Mouse (Mus musculus): ENCODE results near the gene Robo1. TPM values are rescaled to one million over a fixed set of nuclear protein-coding genes. Genes with fewer than 3 reads are reported as not detected.

Gene Robo1
- polyA plus RNA-seq, 1 experiment from 2014 or later = 58.1 TPM

DNA sequence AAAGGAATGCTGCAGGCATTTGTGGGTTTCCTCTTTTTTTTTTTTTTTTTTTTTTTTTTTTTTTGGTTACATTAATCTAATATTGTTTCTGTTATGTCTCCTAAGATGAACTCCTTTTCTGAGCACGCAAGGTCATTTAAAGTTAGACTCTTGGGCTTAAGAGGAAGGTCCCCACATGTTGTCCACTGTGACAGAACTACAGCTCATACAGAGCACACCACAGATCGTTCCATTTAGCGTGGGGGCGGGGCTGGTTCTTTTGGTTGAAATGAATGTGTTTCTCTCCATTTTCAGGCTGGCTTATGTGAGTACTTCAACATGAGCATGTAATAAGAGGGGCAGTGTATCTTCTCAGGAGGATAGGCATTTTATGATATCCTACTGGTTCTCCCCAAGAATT, 622.8 kb downstream of the Robo1 start:
- no peak overlapping the region for H3K9ac ChIP-seq (replicated peaks; ENCODE audit: low read depth, low read length)
- ATAC-seq = no peak
- H3K27me3 ChIP-seq (replicated peaks; ENCODE audit: control insufficient read depth, insufficient read depth, low read length) = no peaks in the 10 kb centered on the region
- no peak overlapping the region for H3K4me3 ChIP-seq (replicated peaks; ENCODE audit: low read length)
- 74% methylated on average over 4 of the region's 4 CpGs for WGBS
- no peak overlapping the region for H3K4me2 ChIP-seq (ENCODE audit: low read length)
- H3K36me3 ChIP-seq (ENCODE audit: control insufficient read depth, insufficient read depth) = no peaks in the 10 kb centered on the region
- H3K27ac ChIP-seq (ENCODE audit: low read length) = no peak overlapping the region
- H3K4me1 ChIP-seq (replicated peaks; ENCODE audit: control insufficient read depth, insufficient read depth, low read length) = peaks cover 16% of the 10 kb centered on the region
- H3K9me3 ChIP-seq (ENCODE audit: control insufficient read depth, low read length) = no peaks in the 10 kb centered on the region

DNA sequence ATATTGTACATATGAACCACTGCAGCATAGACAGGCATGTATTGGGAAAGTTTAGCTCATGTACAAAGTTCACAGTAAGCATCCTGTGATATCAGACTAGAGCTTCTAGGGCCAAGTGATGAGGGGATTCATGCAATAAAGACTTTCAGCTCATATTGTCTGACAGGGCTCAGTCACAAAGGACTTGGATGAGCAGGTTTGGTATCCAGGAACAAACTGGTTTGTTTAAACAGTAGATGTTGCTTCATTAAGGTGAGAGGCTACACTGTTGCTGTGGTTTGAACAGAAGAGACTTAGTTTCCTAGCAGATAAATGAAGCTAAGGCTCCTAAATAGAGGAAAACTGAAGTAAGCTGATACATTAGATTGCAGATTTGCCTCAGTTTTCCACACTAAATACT, 626.8 kb downstream of the Robo1 start:
- ATAC-seq = no peak
- Histone ChIP-seq H3K9ac (replicated peaks; ENCODE audit: low read depth, low read length) (no peak overlapping the region), H3K27ac (ENCODE audit: low read length) (no peak overlapping the region), H3K4me3 (replicated peaks; ENCODE audit: low read length) (no peak overlapping the region), H3K9me3 (ENCODE audit: control insufficient read depth, low read length) (no peaks in the 10 kb centered on the region), H3K4me2 (ENCODE audit: low read length) (no peak overlapping the region), H3K36me3 (ENCODE audit: control insufficient read depth, insufficient read depth) (no peaks in the 10 kb centered on the region), H3K4me1 (replicated peaks; ENCODE audit: control insufficient read depth, insufficient read depth, low read length) (peaks cover 6% of the 10 kb centered on the region), H3K27me3 (replicated peaks; ENCODE audit: control insufficient read depth, insufficient read depth, low read length) (no peaks in the 10 kb centered on the region)

DNA sequence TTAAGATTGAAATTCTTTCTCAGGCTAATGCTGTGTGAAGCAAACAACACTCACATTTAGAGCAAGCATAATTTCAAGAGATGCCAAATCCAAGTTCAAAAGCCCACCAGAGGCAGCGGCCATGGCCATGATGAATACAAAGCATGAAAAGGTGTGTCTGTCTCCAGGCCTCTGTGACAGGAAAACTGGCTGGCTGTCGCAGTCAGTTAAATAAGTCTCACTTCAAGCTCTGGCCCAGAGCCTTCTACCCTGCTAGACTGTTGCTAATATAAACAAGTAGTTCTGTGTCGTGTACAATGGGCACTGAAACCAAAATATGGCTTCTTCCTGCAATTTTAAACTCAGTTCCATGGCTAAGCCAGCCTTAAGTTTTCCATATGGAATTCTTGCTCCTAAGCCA, 629.1 kb downstream of the Robo1 start:
- ATAC-seq = peak; percentile 75
- 36% methylated on average over 3 of the region's 3 CpGs for WGBS
- H3K9ac ChIP-seq (replicated peaks; ENCODE audit: low read depth, low read length) = no peak overlapping the region
- H3K4me3 ChIP-seq (replicated peaks; ENCODE audit: low read length) = no peak overlapping the region
- no peaks in the 10 kb centered on the region for H3K9me3 ChIP-seq (ENCODE audit: control insufficient read depth, low read length)
- H3K4me1 ChIP-seq (replicated peaks; ENCODE audit: control insufficient read depth, insufficient read depth, low read length) = peaks cover 9% of the 10 kb centered on the region
- no peaks in the 10 kb centered on the region for H3K27me3 ChIP-seq (replicated peaks; ENCODE audit: control insufficient read depth, insufficient read depth, low read length)
- no peaks in the 10 kb centered on the region for H3K36me3 ChIP-seq (ENCODE audit: control insufficient read depth, insufficient read depth)
- H3K27ac ChIP-seq (ENCODE audit: low read length) = 0 out of 2 replicates have a peak overlapping the region, but pooled peaks have one; percentile 27
- no peak overlapping the region for H3K4me2 ChIP-seq (ENCODE audit: low read length)

DNA sequence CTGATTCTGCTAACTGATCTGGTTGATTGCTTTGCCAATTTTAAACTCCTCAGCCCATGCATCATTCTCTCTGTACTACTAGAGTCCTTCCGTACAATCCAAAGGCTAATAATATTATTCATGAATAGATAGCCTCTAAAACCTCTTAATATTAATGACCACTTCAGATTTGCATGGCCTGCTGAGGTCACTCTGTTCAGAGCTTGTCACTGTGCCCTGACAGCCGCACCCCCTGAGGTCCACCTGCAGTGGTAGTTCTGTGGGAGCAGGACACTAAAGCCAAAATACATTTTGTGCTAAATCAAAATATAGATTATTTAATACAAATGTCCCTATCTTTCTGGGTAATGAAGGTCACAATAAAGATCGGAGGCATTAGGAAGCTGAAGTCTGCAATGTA, 631.8 kb downstream of the Robo1 start:
- ATAC-seq = no peak
- no peak overlapping the region for H3K9ac ChIP-seq (replicated peaks; ENCODE audit: low read depth, low read length)
- peaks cover 11% of the 10 kb centered on the region for H3K4me1 ChIP-seq (replicated peaks; ENCODE audit: control insufficient read depth, insufficient read depth, low read length)
- WGBS = 70% methylated on average over 3 of the region's 3 CpGs
- H3K4me2 ChIP-seq (ENCODE audit: low read length) = no peak overlapping the region
- H3K27ac ChIP-seq (ENCODE audit: low read length) = no peak overlapping the region
- H3K36me3 ChIP-seq (ENCODE audit: control insufficient read depth, insufficient read depth) = no peaks in the 10 kb centered on the region; the same call in 1 of the 2 replicates
- H3K27me3 ChIP-seq (replicated peaks; ENCODE audit: control insufficient read depth, insufficient read depth, low read length) = no peaks in the 10 kb centered on the region
- no peak overlapping the region for H3K4me3 ChIP-seq (replicated peaks; ENCODE audit: low read length)
- H3K9me3 ChIP-seq (ENCODE audit: control insufficient read depth, low read length) = no peaks in the 10 kb centered on the region

DNA sequence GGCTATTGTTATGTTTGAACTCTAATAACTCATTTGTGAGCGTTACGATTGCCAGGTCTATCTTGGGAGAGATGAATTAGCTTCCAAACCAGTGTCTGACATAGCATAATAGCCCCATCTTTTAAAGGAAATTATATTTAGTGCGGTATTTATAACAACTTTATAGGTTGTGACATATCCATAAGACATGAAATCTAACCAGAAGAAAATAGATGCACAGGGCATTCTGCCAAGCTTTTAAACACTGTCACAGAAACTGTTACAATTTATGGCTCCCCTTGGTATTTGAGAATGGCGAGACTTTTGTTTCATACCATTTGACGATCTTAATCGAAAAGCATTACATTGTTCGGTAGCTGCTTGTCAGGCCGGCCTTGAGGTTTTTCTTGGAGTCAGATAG, 632.7 kb downstream of the Robo1 start:
- Histone ChIP-seq H3K4me1 (replicated peaks; ENCODE audit: control insufficient read depth, insufficient read depth, low read length) (peaks cover 11% of the 10 kb centered on the region), H3K27me3 (replicated peaks; ENCODE audit: control insufficient read depth, insufficient read depth, low read length) (no peaks in the 10 kb centered on the region), H3K4me3 (replicated peaks; ENCODE audit: low read length) (no peak overlapping the region), H3K27ac (ENCODE audit: low read length) (no peak overlapping the region), H3K36me3 (ENCODE audit: control insufficient read depth, insufficient read depth) (no peaks in the 10 kb centered on the region; the same call in 1 of the 2 replicates), H3K9me3 (ENCODE audit: control insufficient read depth, low read length) (no peaks in the 10 kb centered on the region), H3K4me2 (ENCODE audit: low read length) (no peak overlapping the region), H3K9ac (replicated peaks; ENCODE audit: low read depth, low read length) (no peak overlapping the region)
- 71% methylated on average over 8 of the region's 8 CpGs for WGBS
- no peak for ATAC-seq

DNA sequence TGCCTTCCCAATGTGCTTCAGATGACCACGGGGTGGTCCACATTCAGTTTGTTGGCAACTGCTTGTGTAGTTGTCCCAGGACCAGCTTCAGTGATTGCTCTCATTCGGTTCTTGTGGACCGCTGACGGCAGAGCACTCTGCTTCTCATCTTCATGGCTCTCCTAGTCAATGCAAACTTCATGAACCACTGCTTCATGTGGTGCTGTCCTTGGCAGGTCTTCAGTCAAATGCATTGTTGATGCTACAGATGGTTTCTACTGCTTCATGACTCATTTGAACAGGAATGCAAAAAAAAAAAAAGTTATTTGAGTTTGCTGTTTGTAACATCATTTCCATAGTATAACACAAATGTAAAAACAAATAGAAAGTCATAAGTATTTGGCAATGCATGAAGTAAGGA, 636.3 kb downstream of the Robo1 start:
- H3K27ac ChIP-seq (ENCODE audit: low read length) = no peak overlapping the region
- H3K4me1 ChIP-seq (replicated peaks; ENCODE audit: control insufficient read depth, insufficient read depth, low read length) = 0 out of 2 replicates have a peak, but pooled peaks cover 5% of the 10 kb centered on the region
- H3K36me3 ChIP-seq (ENCODE audit: control insufficient read depth, insufficient read depth) = no peaks in the 10 kb centered on the region; the same call in 1 of the 2 replicates
- H3K27me3 ChIP-seq (replicated peaks; ENCODE audit: control insufficient read depth, insufficient read depth, low read length) = no peaks in the 10 kb centered on the region
- no peak overlapping the region for H3K4me3 ChIP-seq (replicated peaks; ENCODE audit: low read length)
- H3K4me2 ChIP-seq (ENCODE audit: low read length) = no peak overlapping the region
- H3K9me3 ChIP-seq (ENCODE audit: control insufficient read depth, low read length) = no peaks in the 10 kb centered on the region
- no peak for ATAC-seq
- WGBS = 97% methylated on average over 4 of the region's 4 CpGs
- H3K9ac ChIP-seq (replicated peaks; ENCODE audit: low read depth, low read length) = no peak overlapping the region

DNA sequence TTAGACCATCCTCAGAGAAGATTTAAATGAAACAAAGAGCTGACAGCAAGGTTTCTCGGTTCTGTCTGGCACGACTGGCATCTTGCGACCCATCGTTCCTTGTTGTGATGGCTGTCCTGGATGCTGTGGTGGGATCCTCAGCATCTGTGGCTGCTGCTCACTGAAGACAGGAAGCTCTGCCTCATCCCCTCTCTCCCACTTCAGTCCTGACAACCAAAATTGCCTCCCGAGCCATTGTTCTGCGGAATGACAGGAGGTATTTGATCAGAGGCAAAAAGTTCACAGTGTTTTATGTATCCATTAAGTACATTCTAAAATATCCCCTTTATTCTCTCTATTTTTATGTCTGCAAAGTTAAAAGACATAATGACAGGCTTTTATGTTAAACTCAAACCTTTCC, 643.9 kb downstream of the Robo1 start:
- H3K4me2 ChIP-seq (ENCODE audit: low read length) = no peak overlapping the region
- H3K9ac ChIP-seq (replicated peaks; ENCODE audit: low read depth, low read length) = no peak overlapping the region
- H3K4me3 ChIP-seq (replicated peaks; ENCODE audit: low read length) = no peak overlapping the region
- ATAC-seq = peak; percentile 70
- no peaks in the 10 kb centered on the region for H3K9me3 ChIP-seq (ENCODE audit: control insufficient read depth, low read length)
- H3K4me1 ChIP-seq (replicated peaks; ENCODE audit: control insufficient read depth, insufficient read depth, low read length) = no peaks in the 10 kb centered on the region
- no peaks in the 10 kb centered on the region for H3K36me3 ChIP-seq (ENCODE audit: control insufficient read depth, insufficient read depth)
- H3K27me3 ChIP-seq (replicated peaks; ENCODE audit: control insufficient read depth, insufficient read depth, low read length) = no peaks in the 10 kb centered on the region
- H3K27ac ChIP-seq (ENCODE audit: low read length) = no peak overlapping the region; the same call in 1 of the 2 replicates
- 66% methylated on average over 6 of the region's 6 CpGs for WGBS

DNA sequence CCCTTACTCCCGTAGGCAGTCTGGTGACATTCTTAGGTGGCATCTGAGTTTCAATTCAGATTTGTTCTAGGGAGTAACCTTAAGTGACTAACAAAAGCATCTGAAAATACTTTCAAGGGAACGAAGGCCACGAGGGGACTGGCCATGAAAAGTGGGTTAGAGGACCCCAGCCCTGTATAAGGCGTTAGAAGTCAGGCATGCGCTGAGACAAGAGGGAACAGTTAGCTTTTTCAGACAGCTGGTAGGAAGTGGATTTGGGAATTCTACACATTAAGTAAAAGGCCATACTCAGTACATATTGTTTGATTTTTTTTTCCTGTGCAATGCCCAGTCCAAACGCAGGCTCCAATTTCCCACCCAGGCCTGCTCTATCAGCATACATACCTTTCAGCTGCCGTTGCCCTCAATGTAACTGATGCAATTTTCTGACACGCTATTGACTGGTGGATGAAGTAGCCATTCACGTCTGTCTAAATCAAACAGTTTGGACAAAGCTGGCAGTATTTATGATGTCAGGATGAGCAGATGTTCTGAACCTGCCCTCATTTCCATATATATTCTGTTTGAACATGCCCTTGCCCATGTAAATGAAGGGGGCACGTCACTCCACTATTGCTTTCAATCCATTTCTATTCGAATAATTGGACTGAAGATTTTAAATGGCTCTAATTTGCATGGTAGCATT, 651.1 kb downstream of the Robo1 start:
- ATAC-seq = peak; percentile 89
- Histone ChIP-seq H3K36me3 (ENCODE audit: control insufficient read depth, insufficient read depth) (no peaks in the 10 kb centered on the region; the same call in none of the 2 replicates), H3K27me3 (replicated peaks; ENCODE audit: control insufficient read depth, insufficient read depth, low read length) (no peaks in the 10 kb centered on the region), H3K27ac (ENCODE audit: low read length) (peak overlapping the region; percentile 48; the same call in 1 of the 2 replicates), H3K9me3 (ENCODE audit: control insufficient read depth, low read length) (0 out of 2 replicates have a peak, but pooled peaks cover 5% of the 10 kb centered on the region), H3K4me1 (replicated peaks; ENCODE audit: control insufficient read depth, insufficient read depth, low read length) (peaks cover 8% of the 10 kb centered on the region), H3K4me2 (ENCODE audit: low read length) (no peak overlapping the region), H3K4me3 (replicated peaks; ENCODE audit: low read length) (no peak overlapping the region), H3K9ac (replicated peaks; ENCODE audit: low read depth, low read length) (no peak overlapping the region)
- WGBS = 34% methylated on average over 11 of the region's 11 CpGs

DNA sequence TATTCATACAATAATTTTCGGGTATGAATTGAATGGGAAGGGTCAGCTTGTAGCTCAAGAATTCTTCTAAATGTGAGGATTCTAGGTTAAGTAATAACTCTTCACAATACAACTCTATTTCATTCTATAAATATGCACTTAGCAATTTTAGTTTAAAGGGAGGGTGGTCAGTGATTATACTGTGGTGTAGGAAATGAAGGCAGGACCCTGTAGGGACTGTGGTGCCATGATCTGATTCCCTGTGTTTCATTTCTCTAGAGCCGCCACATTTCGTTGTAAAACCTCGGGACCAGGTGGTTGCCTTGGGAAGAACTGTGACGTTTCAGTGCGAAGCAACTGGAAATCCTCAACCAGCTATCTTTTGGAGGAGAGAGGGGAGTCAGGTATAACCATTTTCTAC, 651.7 kb downstream of the Robo1 start:
- Histone ChIP-seq H3K4me3 (replicated peaks; ENCODE audit: low read length) (no peak overlapping the region), H3K27ac (ENCODE audit: low read length) (no peak overlapping the region), H3K36me3 (ENCODE audit: control insufficient read depth, insufficient read depth) (no peaks in the 10 kb centered on the region; the same call in none of the 2 replicates), H3K9me3 (ENCODE audit: control insufficient read depth, low read length) (0 out of 2 replicates have a peak, but pooled peaks cover 5% of the 10 kb centered on the region), H3K27me3 (replicated peaks; ENCODE audit: control insufficient read depth, insufficient read depth, low read length) (no peaks in the 10 kb centered on the region), H3K9ac (replicated peaks; ENCODE audit: low read depth, low read length) (no peak overlapping the region), H3K4me2 (ENCODE audit: low read length) (no peak overlapping the region), H3K4me1 (replicated peaks; ENCODE audit: control insufficient read depth, insufficient read depth, low read length) (peaks cover 8% of the 10 kb centered on the region)
- peak; percentile 60 for ATAC-seq
- 56% methylated on average over 6 of the region's 6 CpGs for whole genome bisulfite sequencing

All from forebrain, embryonic 16.5 days (tissue).